Mouse (Mus musculus) natural killer cell, adult 2 months (primary cell): ENCODE results near the gene Zfp185.
"Not testable (repeated sequence)": the region's sequence is repeated elsewhere in the genome, so short reads cannot be mapped to it uniquely, and the experiment has no call there.

Experiments
- DNase-seq, 2 experiments: peaks; one replicate each; pipeline ENCODE4 v3.0.0; 2022; ENCODE audit warnings: low spot score in 2 of 2

Gene Zfp185

DNA sequence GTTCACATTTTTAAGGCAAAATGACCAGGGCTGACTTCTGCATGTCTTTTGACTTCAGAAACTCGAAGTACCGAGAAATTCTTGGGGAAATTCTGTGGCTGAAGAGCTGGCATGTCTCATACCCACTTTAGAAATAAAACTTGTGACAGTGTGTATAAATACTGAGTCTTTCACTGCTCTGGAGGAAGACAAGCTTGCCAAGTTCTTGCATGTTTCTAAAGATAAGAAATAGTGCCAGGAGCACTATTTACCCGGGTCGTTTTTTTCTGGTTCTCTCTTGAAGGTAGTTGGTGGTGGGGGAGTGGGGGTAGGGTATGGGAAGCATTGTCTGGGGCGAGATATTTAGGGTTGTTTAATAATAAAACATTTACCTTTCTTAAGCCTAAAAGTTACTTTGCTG is 75.2 kb downstream of the Zfp185 start:
- no peak for DNase-seq

GRCm38 (mm10) chrX:73063512-73064414 is 76.6 kb downstream of the Zfp185 start:
- no peak for DNase-seq

DNA sequence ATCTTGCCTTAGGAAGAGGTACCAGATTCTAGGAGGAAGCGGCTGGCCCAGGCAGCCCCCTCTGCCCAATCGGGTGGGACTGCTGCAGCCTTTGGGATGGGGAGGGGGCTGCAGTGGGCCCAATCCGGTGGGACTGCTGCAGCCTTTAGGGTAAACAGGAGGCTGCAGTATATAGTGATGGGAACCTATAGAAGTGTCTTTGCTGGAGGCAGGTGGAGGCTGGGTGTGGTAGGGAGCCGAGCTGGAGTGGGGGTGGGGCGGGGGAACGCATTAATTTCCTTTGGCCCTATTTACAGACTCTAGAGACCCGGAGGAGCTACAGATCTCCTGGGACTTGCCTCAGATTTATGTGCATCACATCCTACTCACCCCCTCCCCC is 77.3 kb downstream of the Zfp185 start, which contains the start of gene Pnma3:
Pnma3 (plus strand) TSS at position 373 of the 379 bp plus-strand sequence.
- DNase-seq, result no peak

DNA sequence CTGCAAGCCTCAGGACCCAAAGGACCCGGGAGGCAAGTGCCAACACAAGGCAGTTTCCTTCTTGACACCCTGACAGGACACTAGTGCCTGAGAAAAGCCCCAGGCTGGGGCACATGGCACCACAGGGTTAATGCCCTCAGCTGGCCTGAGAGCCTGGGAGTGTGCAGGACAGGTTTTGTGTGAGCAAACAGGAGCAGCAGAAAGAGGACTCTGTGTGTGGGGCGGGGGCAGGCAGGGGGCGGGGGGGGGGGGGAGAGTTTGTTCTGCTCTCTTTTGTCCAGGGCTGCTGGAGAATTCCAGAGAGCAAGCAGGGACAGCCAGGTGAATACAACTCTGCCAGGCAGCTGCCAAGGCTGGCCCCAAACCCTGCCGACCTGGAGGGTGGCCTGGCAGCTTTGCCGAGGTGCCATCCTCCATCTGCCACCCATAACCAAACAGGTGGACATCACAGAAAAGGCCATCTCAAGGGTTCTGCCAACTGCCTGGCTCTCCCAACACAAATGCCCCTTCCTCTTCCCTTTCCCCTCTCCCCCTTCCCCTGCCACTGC is 79.7 kb downstream of the Zfp185 start:
- DNase-seq, result not testable (repeated sequence)
